Mouse (Mus musculus): ENCODE data around the gene Zbtb22.
A peak's percentile ranks its signal among the peaks of the same experiment; 100 is the strongest.
"Not testable (repeated sequence)": the region's sequence is repeated elsewhere in the genome, so short reads cannot be mapped to it uniquely, and the experiment has no call there.

The Zbtb22 gene

DNA sequence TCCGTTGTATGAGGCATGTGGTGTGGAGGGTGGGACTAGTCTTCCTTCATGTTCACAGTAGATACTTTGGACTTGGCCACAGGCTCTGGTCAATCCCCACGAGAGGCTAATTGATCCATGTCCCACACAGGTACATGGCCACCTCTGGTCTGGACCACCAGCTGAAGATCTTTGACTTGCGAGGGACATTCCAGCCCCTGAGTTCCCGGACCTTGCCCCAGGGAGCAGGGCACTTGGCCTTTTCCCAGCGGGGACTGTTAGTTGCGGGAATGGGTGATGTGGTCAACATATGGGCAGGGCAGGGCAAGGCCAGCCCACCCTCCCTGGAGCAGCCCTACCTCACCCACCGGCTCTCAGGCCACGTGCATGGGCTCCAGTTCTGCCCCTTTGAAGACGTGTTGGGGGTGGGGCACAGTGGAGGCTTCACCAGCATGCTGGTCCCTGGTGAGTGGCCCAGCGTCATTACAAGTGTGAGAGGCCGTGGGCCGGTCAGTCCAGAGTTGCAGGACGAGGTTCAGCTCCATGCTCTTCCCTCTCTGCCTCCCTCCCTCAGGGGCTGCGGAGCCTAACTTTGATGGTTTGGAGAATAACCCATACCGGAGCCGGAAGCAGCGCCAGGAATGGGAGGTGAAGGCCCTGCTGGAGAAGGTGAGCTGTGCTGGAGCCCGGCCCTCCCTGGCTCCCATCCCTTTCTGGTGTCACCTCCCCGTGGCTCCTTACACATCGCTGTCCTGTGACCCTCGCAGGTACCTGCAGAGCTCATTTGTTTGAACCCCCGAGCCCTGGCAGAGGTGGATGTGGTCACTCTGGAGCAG, 32.6 kb downstream of the Zbtb22 start:
- DNase-seq, result no peak

DNA sequence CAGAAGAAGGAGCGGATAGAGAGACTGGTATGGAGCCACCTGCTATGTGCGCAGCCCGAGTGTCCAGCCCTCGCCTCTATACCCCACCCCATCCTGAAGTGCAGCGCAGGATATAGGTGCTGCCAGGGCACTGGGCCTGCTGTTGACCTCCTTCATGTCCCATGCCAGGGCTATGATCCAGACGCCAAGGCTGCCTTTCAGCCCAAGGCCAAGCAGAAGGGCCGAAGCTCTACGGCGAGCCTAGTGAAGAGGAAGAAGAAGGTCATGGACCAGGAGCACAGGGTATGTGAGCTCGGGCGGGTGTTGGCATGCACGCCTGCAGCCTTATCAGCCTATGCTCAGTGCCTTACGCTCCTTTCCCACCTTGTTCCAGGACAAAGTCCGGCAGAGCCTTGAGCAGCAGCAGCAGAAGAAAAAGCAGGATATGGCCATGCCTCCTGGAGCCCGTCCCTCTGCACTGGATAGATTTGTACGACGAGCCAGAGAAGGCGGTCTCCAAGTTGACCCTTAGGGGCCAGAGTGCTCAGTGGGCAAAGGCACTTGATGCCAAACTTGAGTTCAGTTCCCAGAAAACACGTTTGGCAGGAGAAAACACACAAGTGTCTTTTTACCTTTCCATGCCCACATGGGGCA, 33.3 kb downstream of the Zbtb22 start:
- no peak for DNase-seq

DNA sequence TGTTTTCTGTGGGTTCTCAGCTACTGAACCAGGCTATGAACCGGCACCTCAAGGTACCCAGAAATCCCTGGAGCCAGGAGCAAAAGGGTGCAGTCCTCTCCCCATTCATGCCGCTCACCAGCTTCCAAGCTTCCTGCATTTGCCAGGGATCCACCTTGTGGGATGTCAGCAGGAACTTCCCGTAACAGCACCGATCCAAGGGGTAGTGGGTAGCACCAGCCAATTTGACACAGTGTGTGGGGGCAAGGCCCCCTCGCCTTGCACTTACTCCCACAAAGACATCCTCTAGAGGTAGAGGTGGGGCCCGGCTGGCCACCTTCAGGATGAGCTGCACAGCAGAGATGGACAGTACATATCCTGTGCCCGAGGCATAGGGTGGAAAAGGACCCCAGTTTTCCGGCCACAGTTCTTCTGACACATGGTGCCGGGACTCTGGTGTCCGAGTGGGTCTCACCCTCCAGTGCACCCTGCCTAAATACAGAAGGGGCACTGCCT, 34.5 kb downstream of the Zbtb22 start:
- DNase-seq, result no peak

DNA sequence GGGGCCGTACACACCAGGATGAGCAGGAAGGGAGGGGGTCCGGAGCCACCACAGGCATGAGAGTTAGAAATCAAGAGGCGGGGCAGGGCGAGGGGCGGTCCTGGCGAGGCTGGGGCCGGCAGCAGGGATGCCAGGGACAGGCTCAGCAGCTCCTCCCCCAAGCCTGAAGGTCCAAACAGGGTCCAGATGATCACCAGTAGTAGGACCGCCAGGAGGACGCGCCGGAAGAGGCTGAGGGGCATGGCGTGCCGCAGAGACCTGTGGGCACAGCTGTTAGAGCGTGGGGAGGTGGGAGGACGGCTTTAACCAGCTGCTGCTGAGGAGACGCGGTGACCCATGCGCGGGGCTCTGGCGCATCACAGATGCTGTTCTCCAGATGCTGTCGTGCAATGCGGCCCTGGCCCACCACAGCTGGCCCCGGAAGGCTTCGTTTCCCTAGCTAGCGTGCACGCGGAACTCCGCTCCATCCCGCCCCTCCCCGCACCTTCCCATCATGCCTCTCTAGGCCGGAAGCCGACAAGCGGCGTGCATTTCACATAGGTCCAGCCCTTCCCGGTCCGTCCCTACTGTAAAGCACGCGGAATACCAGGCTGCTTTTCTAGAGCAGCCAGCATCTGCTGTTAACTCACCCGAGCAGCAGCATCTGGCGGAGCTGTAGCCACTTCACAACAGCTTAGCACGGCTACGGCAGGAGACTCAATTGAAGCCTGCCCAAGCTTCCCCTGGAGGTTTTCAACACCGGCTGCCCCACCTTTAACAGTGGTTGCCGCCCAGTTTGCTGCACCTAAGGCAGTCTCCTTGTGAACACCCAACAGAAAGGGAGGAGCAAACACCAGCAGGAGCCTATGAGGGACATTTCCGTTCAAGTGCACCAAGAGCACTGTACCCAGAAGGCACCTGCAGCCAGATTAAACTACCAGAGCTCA, 35.6 kb downstream of the Zbtb22 start, which contains the start of gene B3galt4:
B3galt4 (minus strand) TSS at position 468 of the 926 bp plus-strand sequence.
- DNase-seq, result peak; percentile 80

DNA sequence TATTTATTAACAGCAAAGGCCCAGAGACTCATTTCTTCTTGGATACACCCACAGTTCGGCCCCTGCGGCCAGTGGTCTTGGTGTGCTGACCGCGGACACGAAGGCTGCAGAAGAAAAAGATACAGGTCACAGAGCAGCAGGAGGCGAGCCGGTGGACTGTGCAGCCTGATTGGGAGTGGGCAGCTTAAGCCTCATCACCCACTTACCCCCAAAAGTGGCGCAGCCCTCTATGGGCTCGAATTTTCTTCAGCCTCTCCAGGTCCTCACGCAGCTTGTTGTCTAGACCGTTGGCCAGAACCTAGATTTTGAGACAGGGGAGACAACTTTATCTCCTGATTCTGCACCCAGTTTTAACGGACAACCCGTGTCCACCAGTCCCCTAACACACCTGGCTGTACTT, 36.3 kb downstream of the Zbtb22 start:
- DNase-seq, result not testable (repeated sequence)

DNA sequence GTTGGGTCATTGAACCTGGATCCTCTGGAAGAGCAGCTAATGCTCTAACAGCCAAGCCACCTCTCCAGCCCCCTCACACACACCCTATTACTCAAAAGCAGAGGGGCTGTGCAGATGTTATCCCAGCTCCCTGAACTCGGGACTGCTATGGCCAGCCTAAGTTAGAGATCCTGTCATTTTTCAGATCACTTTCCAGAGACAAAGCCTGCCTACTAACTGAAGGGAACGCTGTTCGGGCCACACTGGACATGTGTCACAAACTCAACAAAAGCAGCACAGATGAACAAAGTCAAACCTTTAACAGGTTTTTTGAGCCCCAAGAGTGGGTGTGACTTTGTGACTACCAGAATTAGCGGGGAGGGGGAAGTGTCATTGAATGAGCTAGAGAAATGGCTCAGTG, 37.2 kb downstream of the Zbtb22 start:
- no peak for DNase-seq

DNA sequence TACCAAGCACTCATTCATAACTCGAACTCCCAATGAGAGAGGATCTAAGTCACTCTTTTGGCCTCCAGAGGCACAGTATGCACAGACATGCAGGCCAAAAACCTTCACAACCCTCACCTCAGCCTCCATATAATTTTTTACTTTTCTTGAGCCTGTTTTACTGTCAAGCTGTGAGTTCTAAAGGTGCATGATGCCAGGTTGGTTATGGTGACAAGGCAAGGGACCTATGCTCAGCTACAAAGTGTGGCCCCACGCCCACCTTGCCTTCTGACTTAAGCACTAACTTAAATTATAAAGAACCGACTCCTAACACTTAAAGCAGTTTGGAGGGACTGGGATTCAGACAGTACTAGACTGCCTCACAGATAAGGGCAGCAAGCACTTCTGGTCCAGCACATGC, 37.6 kb downstream of the Zbtb22 start:
- no peak for DNase-seq

DNA sequence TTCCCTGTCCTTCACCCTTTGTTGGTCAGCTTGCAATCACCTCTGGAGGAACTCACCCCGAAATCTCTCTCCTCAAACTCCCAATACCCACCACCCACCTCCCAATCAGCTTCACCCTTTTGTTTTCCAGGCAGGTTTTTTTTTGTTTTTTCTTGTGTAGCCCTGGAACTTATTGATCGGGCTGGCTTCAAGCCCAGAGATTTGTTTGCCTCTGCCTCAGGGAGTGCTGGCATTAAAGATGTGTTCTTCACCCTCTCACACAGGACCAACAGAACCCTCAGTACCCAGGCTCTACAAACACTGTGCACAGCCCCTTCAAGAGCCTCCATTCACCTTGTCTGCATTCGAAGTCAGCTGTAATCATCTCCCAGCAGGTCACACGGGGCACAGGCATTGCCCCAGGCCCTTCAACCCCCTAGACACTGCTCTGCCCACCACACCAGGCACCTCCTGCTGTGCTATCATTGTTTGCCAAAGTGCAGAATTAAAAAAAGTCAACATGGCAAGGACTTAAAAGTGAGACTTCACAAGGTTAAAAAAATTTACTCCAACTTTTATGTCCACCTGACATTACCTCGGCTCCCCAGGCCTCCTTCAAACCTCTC, 38.4 kb downstream of the Zbtb22 start:
- DNase-seq, result no peak

DNA sequence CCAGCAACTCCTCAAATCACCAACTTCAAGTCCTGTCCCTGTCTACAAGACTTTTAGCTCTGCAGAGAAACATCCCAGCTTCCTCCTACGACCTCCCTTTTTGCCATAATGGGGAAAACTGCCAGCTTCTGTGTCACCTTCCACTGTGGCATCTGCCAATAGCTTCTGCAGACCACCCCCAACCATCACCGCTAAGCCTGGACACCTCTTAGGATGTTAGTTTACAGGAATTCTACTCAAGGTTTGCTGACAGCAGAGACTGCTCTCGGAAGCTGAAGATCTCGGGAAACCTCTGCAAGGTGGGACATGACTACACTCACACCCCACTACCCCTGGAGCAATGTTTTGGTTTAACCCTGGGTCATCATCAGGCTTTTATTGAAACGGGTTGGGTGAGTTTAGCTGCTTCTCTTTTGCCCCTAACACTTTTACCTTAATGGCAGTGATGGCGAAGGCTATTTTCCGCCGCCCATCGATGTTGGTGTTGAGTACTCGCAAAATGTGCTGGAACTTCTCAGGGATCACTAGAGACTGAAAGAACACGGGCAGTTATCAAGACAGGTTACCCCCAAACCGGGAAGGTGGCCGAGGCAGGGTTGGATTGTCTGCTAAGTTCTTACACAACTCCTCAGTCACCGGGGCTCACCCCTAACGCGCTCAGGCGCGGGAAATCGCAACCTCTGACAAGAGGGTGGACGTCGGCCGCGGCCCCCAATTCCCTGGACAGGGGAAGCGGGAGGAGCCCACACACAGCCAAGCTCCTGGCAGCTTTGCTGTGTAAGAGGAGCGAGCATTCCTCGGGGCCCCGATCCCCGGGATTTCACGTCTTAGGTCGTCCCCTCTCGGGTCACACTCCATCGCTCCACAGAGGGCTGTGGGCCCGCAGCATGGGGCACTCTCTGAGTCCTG, 39.2 kb downstream of the Zbtb22 start:
- DNase-seq, result no peak

DNA sequence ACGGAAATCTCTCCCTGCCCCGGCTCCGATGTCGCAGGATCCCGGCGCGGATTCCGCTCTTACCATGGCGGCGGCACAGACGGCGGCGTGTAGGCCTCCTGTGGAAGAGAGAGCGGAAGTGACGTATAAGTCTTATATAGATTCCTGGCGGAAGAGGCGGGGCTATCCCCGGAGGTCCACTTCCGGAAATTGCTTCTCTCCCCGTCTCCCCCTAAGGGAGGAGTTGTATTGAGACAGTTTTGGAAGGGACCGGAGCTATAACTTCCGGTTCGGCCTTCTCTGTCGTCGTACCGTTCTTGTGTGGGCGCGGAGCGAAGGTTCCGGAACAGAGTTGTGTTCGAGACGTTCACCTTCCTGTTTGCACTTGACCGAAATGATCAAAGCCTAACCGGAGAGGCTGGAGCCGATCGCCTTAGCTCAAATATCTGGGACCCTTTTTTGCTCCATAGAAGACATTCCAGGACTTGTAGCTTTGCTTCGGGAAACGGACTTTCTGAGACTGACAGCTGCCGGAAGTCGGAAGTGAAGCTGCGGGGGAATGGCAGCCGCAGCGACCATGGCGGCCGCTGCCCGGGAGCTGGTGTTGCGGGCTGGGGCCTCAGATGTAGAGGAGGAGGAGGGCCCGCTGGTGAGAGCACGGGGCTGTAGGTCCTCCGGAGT, 40.0 kb downstream of the Zbtb22 start, which contains the start of the genes Vps52 and Rps18:
Vps52 (plus strand) TSS at position 258 of the 660 bp plus-strand sequence.
Rps18 (minus strand) TSS at position 447 of the 660 bp plus-strand sequence.
- peak; percentile 97 for DNase-seq

DNA sequence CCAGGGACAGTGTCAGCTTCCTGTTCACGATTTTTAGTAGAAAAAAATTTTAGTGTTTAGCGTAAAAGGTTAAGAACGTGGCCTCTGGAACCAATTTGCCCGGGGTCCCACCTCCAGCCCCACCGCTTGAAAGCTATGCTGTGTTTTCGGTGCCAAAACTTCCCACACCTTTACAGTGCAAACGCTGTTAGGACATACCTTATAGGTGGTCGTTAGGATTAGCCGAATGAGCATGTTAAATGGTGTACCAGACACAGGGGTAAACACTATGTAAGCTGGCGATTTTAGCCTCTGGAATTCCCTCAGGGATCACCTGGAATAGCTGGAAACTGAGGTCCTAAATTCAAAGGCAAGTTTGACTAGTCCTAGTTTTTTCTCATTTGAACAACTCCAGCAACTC, 40.6 kb downstream of the Zbtb22 start:
- no peak for DNase-seq

DNA sequence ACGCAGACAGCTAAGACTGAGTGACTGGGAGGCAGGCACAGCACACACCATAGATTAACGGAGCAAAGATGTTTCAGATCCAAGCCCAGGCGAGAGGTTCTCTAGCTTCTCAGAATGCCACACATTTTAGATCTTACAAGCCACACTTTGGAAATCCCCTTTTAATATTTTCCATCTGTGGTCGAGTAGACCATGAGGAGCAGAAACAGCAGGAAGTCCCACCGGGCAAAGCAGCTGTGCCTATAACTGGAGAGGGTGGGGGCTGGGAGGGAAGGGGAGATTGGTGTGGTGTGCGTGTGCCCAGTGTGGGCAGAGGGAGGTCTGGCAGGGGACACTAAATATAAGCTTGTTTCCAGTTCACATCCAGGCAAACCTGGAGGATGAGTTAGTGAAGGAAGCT, 41.8 kb downstream of the Zbtb22 start:
- DNase-seq, result no peak

DNA sequence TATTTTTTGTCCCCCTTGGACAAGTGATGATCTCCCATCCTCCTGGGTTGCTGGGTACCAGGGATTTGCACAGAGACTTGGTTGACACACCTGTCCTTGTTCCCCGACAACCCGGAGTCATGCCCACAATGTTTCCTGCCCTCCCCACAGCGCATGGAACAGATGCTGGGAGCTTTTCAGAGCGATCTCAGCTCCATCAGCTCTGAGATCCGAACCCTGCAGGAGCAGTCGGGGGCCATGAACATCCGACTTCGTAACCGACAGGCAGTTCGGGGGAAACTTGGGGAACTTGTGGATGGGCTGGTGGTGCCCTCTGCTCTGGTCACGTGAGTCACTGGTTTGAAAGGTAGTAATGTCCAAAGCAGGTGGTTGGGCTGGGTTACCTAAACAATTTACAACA, 42.7 kb downstream of the Zbtb22 start:
- DNase-seq, result no peak

DNA sequence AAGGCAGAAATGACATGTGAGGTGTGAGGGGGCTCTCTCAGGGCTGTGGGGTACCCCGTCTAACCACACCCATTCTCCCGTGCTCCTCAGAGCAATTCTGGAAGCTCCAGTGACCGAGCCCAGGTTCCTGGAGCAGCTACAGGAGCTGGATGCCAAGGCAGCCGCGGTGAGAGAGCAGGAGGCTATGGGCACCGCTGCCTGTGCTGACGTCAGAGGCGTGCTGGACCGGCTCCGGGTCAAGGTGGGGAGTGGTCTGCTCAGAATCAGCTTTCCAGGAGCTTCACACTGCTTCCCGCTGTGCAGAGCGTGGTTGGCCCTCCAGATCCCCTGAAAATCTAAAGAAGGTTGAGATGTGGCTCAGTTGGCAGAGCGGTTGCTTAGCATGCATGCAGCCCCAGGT, 43.4 kb downstream of the Zbtb22 start:
- DNase-seq, result no peak

DNA sequence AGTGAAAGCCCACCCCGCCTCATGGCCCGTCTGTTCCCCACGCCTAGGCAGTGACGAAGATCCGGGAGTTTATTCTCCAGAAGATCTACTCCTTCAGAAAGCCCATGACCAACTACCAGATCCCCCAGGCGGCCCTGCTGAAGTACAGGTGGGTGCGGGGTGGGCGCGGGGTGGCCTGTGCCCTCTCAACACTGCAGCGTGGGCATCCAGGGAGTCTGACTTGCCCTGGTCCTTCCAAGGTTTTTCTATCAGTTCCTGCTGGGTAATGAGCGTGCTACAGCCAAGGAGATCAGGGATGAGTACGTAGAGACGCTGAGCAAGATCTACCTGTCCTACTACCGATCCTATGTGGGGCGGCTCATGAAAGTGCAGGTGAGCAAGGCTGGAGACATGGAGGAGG, 44.2 kb downstream of the Zbtb22 start:
- no peak for DNase-seq

DNA sequence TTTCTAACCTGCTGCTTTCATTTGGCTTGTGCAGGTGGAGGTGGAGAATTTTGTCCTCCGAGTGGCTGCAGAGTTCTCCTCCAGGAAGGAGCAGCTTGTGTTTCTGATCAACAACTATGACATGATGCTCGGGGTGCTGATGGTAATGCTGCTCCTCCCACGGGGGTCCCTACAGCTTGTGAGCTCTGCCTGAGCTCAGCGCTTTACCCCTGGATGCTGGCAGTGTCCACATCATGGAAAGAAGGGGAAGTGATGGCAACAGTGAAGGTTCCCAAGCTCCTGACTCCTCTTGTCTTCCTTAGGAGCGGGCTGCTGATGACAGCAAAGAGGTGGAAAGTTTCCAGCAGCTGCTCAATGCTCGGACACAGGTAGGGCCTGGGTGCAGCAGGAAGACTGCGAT, 47.2 kb downstream of the Zbtb22 start:
- no peak for DNase-seq

DNA sequence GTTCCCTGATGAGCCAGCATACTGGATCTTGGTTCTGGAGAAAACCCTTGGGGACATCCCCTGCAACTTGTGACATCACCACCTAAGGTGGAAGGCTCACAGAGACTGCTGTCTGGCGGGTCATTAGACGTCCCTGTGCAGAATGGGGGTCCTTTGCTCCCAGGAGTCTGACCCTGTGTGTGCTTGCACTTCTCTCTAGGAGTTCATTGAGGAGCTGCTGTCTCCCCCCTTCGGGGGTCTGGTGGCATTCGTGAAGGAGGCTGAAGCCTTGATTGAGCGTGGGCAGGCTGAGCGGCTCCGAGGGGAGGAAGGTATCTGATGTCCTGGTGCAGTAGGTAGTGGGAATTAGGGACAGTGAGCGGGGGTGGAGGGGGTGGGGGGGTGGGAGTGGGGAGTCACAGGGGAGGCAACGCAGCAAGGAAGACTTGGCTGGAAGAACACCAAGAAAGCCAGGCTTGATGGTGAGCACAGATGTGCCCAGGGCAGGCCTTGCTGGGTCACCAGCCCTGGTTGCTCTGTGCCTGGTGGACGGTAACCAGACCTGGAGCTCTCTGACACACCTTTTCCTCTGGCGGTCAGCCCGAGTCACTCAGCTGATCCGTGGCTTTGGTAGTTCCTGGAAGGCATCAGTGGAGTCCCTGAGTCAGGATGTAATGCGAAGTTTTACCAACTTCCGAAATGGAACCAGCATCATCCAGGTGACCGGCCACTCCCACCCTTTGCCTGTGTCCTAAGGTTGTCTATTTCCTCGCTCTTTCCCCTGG, 49.6 kb downstream of the Zbtb22 start:
- DNase-seq, result no peak

DNA sequence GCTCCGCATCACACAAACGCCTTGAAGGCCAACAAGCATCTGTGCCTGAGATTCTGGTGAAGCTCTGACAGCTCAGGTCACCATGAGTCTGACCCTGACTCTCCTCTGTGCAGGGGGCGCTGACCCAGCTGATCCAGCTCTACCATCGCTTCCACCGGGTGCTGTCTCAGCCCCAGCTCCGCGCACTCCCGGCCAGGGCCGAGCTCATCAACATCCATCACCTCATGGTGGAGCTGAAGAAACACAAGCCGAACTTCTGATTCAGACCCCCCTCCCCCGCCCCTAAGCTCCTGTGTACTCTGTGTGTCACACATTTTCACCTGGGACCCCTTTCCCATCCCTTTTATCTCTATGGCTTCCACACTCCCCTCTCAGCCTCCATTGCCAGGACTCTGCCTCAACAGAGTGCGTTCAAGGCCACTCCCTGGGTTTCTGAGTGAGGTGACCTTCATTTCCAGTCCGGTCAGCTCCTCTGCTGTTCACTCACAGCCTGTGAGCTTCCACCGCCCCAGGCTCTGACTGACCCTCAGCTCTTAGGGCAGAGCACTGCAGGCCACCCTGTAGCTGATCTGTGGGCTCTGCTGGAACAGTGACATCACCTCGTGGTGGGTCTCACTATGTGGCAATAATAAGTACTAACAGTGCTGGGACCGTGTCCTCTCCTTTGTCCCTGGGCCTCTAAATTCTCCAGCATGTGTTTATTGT, 50.3 kb downstream of the Zbtb22 start:
- DNase-seq, result no peak

DNA sequence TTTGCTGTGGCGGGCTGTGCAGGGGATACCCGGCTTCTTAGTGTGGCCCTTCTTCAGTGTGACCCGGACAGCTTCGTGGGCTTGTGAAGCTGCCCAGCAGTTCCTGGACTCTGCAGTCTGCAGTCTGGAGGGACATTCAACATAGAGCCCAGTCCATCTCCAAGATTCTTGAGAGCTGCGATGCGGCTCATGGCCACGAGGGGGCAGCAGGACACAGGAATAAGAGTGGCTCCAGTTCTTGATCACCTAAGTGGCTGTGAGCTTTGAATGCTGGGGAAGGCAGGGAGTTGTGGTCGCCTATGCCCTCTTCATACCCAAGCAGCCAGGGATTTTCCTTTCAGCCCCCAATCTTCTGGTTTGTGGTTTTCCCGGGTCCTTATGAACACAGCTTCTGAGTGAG, 52.8 kb downstream of the Zbtb22 start:
- peak; percentile 78 for DNase-seq

All from thymus, postnatal 25 days (tissue).